Comparison of ENCODE assay signal across 15 mouse cellular contexts in the genomic region with DNA sequence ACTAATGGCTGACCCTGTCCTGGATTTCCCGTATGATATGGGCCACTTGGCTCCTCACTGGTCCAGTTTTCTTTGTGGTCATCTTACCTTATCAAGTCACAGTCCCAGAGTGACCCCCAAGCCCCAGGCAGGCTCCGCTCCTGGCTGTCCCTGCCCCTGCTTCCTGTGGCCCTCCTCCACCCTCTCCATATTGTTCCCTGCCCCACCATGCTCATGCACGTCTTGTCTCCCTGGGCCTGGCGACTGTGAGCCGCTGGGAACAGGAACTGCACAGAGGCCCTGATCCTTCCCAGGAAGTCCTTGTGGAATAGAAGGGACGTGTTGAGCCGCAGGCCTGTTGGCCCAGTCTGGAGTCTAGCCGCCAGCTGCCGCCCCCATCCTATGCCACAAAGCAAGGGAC. TPM values are rescaled to one million over a fixed set of nuclear protein-coding genes. Genes with fewer than 3 reads are reported as not detected.
DNase-seq lines count a peak whose midpoint lies in the region; ATAC-seq and TF ChIP-seq lines count a peak whose summit lies in the region.
"Had no signal": no experiment of that assay in that cellular context is flagged by ENCODE, and none has a peak within 500 bp of the region (broad histone marks: within the 10 kb centered on the region; RNA-seq: fewer than 3 reads in every experiment).

No protein-coding gene starts in this region.

- H3K4me2 ChIP-seq in heart, postnatal 0 days (ENCODE audit: low read depth, low read length) = no peak overlapping the region
- H3K4me2 ChIP-seq: embryonic facial prominence, embryonic 12.5 days; forebrain, embryonic 12.5 days; lung, embryonic 15.5 days had no signal

- peak overlapping the region; percentile 65 for H3K4me3 ChIP-seq in megakaryocyte, embryonic 14.5 days (replicated peaks)
- no peak overlapping the region for H3K4me3 ChIP-seq in heart, postnatal 0 days (ENCODE audit: low read depth, low read length)
- H3K4me3 ChIP-seq: embryonic facial prominence, embryonic 12.5 days; forebrain, embryonic 12.5 days; lung, embryonic 15.5 days had no signal

- WGBS in heart, postnatal 0 days = 62% methylated on average over 9 of the region's 9 CpGs

- ATAC-seq in megakaryocyte, adult 5-6 weeks (ENCODE audit: poor library complexity, severe bottlenecking) = no peak
- ATAC-seq in heart, postnatal 0 days (ENCODE audit: insufficient read depth, low read depth) = peak; percentile 44; the same call in 1 of the 2 replicates

- peak overlapping the region; percentile 56 for H3K27ac ChIP-seq in heart, postnatal 0 days (ENCODE audit: low read depth)
- H3K27ac ChIP-seq: forebrain, embryonic 12.5 days; kidney, postnatal 0 days; lung, embryonic 15.5 days had no signal

- DNase-seq in heart, adult 11 months = peak; percentile 96
- DNase-seq in heart, postnatal 36 days = no peak
- DNase-seq in heart, postnatal 0 days (ENCODE audit: low spot score) = peak; percentile 58
- peak; percentile 65 for DNase-seq in lung, postnatal 36 days
- DNase-seq in ovary, postnatal 36 days (ENCODE audit: low spot score) = no peak
- no peak for DNase-seq in adrenal gland, postnatal 4 days (ENCODE audit: low spot score in 2 of 2)
- DNase-seq: adrenal gland, postnatal 10 days; cerebellum, postnatal 14 days; layer of hippocampus, adult 9-11 months had no signal

- intact Hi-C loops in heart, postnatal 36 days (cut with DNase I) = no loop called here

- no peaks in the 10 kb centered on the region for H3K9me3 ChIP-seq in megakaryocyte, embryonic 14.5 days
- H3K9me3 ChIP-seq in heart, postnatal 0 days (replicated peaks; ENCODE audit: control insufficient read depth, low read length) = no peaks in the 10 kb centered on the region
- H3K9me3 ChIP-seq: embryonic facial prominence, embryonic 12.5 days; forebrain, embryonic 12.5 days; lung, embryonic 15.5 days had no signal

- H3K27me3 ChIP-seq in megakaryocyte, embryonic 14.5 days (replicated peaks) = no peaks in the 10 kb centered on the region
- no peaks in the 10 kb centered on the region for H3K27me3 ChIP-seq in heart, postnatal 0 days (ENCODE audit: control insufficient read depth, insufficient read depth, low read length)
- H3K27me3 ChIP-seq: embryonic facial prominence, embryonic 12.5 days; lung, embryonic 15.5 days had no signal

- no peaks in the 10 kb centered on the region for H3K36me3 ChIP-seq in megakaryocyte, embryonic 14.5 days (replicated peaks; ENCODE audit: low read length)
- no peaks in the 10 kb centered on the region for H3K36me3 ChIP-seq in heart, postnatal 0 days (replicated peaks; ENCODE audit: control insufficient read depth, insufficient read depth, low read length)
- H3K36me3 ChIP-seq: embryonic facial prominence, embryonic 12.5 days; forebrain, embryonic 12.5 days; lung, embryonic 15.5 days had no signal

- TF ChIP-seq EP300 in heart, postnatal 0 days (IDR thresholded peaks at IDR 0.05; ENCODE audit: low read depth) = no peak

- TF ChIP-seq CTCF in heart, postnatal 0 days (IDR thresholded peaks at IDR 0.05; ENCODE audit: low read depth) = no peak

- H3K9ac ChIP-seq in heart, postnatal 0 days (replicated peaks; ENCODE audit: low read depth, low read length) = no peak overlapping the region
- H3K9ac ChIP-seq: embryonic facial prominence, embryonic 12.5 days; forebrain, embryonic 12.5 days; lung, embryonic 15.5 days had no signal

- H3K4me1 ChIP-seq in megakaryocyte, embryonic 14.5 days = peaks cover 83% of the 10 kb centered on the region
- peaks cover 12% of the 10 kb centered on the region for H3K4me1 ChIP-seq in heart, postnatal 0 days (ENCODE audit: control insufficient read depth, insufficient read depth)

RNA-seq across cellular contexts. Expression of gene Smad6, which starts 33.3 kb away (rescaled TPM):
- total RNA-seq in heart, postnatal 36 days (2021) = 10 to 100 TPM; 11.4 to 16.3 TPM
- polyA plus RNA-seq in megakaryocyte, embryonic 14.5 days (2012; ENCODE audit: insufficient read depth, low replicate concordance) = 19.3 and 52.2 TPM in 2 replicates
- 0.52 and 0.96 TPM in 2 replicates for total RNA-seq in megakaryocyte, adult 5-6 weeks (2015)
- 1.3 and 1.7 TPM in 2 replicates for total RNA-seq in megakaryocyte, adult 5-6 weeks (2017)
- total RNA-seq in heart, postnatal 0 days (2014; rRNA removed; ENCODE audit: low replicate concordance) = 68.4 and 93.1 TPM in 2 replicates
- polyA plus RNA-seq in heart, postnatal 0 days (2015; fragmentation: Nextera tagmentation; extraction: Ambion mirVana) = 5.6 and 6.7 TPM in 2 replicates
- 10 to 100 TPM; 28.8 to 32.9 TPM for total RNA-seq in adrenal gland, postnatal 4 days (2021)

Comparison
In these comparisons a context has a peak if more than half of its experiments do, and no peak if none do; other contexts are left out.
1. DNase-seq: peak in heart, adult 11 months (single experiment), heart, postnatal 0 days (single experiment) and lung, postnatal 36 days (single experiment); none in heart, postnatal 36 days (0 of 2), ovary, postnatal 36 days (single experiment) and adrenal gland, postnatal 4 days (0 of 2).
2. RNA of gene Smad6, which starts 33.3 kb away (total RNA-seq): 68.4 to 93.1 TPM in heart, postnatal 0 days, 28.8 to 32.9 TPM in adrenal gland, postnatal 4 days and 11.4 to 16.3 TPM in heart, postnatal 36 days; 0.52 to 1.7 TPM in megakaryocyte, adult 5-6 weeks; every median in the first group is over 4 times any median in the second.